Mouse (Mus musculus) layer of hippocampus, postnatal 14 days (tissue): Measurements from ENCODE around the gene Tom1l1. TPM values are rescaled to one million over a fixed set of nuclear protein-coding genes. Genes with fewer than 3 reads are reported as not detected.

ENCODE experiments used
- DNase-seq, 2 experiments: peaks; one replicate each; pipeline ENCODE4 v3.0.0; 2021 to 2022; ENCODE audit warnings: low spot score in 2 of 2, mixed read lengths in 1 of 2
- total RNA-seq, 2 experiments: library from RNA; stranded (reverse); gene quantifications; 2 replicates each; pipeline ENCODE4 v1.2.3; 2021

Tom1l1 gene
- total RNA-seq, 2 experiments from 2014 or later = 21.0 to 22.6 TPM

- no peak for DNase-seq
Measured at GRCm38 (mm10) chr11:90622500-90622899, 65.7 kb downstream of the Tom1l1 start.

DNA sequence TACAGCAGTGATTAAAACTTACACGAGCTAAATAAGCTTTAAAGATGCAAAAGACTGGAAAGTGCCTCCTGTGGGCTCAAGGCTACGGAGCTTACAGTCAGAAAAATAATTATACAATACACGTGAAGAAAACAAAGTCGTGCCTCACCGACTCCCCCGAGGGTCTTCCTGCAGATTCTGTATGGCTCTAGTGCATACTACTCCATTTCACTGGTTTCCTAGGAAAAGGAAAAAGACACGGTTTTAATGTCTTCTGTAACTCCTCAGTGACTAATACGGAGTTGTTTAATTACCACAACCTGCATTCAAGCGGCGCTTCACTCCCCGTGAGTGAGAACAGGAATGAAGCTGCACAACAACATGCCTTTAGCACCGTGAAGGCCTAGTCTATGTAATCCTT is 66.1 kb downstream of the Tom1l1 start:
- DNase-seq = no peak

GRCm38 (mm10) chr11:90616431-90616830 is 71.7 kb downstream of the Tom1l1 start:
- peak in 1 of 2 experiments; percentile 38 for DNase-seq

DNA sequence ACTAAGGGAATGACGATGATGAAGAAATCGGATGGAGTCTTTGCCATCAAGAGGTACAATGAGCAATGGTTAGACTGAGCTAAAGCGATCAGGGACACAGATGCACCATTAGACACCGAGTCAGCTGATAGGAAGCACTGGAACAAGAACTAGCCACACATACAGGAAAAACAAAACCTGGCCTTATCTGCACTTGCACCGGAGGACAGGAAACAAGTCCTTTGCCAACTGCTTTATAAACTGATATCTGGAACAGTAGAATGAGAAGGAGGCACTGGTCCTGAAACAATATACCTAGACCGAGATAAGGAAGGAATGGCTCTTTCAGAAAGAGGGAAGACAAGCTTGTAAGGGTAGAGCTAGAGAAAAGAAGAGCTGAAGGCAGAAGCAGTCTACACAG is 73.4 kb downstream of the Tom1l1 start:
- no peak for DNase-seq

DNA sequence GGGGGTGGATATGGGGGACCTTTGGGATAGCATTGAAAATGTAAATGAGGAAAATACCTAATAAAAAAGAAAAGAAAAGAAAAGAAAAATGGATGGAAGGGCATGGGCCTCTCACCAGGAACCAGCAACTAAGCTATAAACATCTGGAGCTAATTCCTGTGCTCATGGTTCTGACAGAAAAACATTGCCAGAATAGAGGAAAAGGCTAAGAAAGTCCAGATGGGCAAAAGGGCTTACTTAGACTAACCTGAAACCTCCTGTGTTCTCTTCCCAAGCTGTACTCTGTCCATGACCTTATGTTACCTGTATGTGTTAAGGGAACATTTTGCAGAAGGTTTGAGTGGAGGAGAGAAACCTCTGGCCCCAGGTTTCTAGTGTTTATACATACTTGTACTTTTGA is 76.0 kb downstream of the Tom1l1 start:
- no peak for DNase-seq

- DNase-seq = no peak
Measured at GRCm38 (mm10) chr11:90603066-90603465, 85.1 kb downstream of the Tom1l1 start.

GRCm38 (mm10) chr11:90595826-90596225 is 92.3 kb downstream of the Tom1l1 start:
- DNase-seq = no peak

Other genes with a start within 250 kb of the Tom1l1 start
- 10 to 100 TPM in 1 of 2 experiments, 1 to 10 TPM in 1; 9.4 to 12.2 TPM for gene Stxbp4, start 50.3 kb downstream of the Tom1l1 start, total RNA-seq
- 10 to 100 TPM; 21.5 to 27.0 TPM for gene Cox11, start 50.2 kb downstream of the Tom1l1 start, total RNA-seq